Comparison of ENCODE assay signal across 8 mouse cellular contexts in the genomic region with DNA sequence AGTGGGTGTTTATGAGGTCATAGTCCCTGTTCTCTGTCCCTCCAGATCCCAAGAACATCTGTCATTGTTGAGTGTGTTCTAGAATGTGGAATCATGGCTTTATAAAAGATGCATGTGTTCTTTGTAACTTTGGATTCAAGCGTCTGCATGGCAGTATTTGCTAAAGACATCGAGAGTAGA. TPM values are rescaled to one million over a fixed set of nuclear protein-coding genes. Genes with fewer than 3 reads are reported as not detected.
A peak's percentile ranks its signal among the peaks of the same experiment; 100 is the strongest.
DNase-seq lines count a peak whose midpoint lies in the region; ATAC-seq and TF ChIP-seq lines count a peak whose summit lies in the region.

A gene (plus strand): TSS at position 81 of the 180 bp plus-strand sequence.

- no peak for DNase-seq in frontal cortex, adult 2 months (ENCODE audit: extremely low spot score in 1 of 2, low spot score in 1 of 2)
- DNase-seq in MEL (ENCODE audit: low read depth, low spot score) = no peak
- DNase-seq in spleen, adult 18-20 months = no peak
- DNase-seq in urinary bladder, adult 2 months (ENCODE audit: low spot score) = no peak
- DNase-seq in adrenal gland, adult 18-20 months (ENCODE audit: low spot score in 2 of 2) = no peak

- no peaks in the 10 kb centered on the region for H3K27me3 ChIP-seq in MEL (ENCODE audit: control insufficient read depth in 1 of 2, insufficient read depth in 2 of 2, low read length in 2 of 2)
- no peaks in the 10 kb centered on the region for H3K27me3 ChIP-seq in heart, embryonic 15.5 days
- no peaks in the 10 kb centered on the region for H3K27me3 ChIP-seq in liver, embryonic 15.5 days

- H3K36me3 ChIP-seq in MEL (ENCODE audit: control insufficient read depth in 1 of 2, insufficient read depth in 2 of 2, low read length in 2 of 2) = peaks cover 1 to 17% of the 10 kb centered on the region in 2 experiments; a peak in 2 of 4 replicates
- peaks cover 8% of the 10 kb centered on the region for H3K36me3 ChIP-seq in heart, embryonic 15.5 days
- H3K36me3 ChIP-seq in liver, embryonic 15.5 days (replicated peaks) = peaks cover 3% of the 10 kb centered on the region; the same call in 1 of the 2 replicates

- TF ChIP-seq RAD21 in MEL (IDR thresholded peaks at IDR 0.05; ENCODE audit: low read depth, low read length) = no peak

- ATAC-seq in frontal cortex, adult (ENCODE audit: low TSS enrichment) = peak; percentile 7
- no peak for ATAC-seq in heart, embryonic 15.5 days (replicated peaks; ENCODE audit: insufficient number of reproducible peaks, insufficient read depth, low FRiP score, low read depth)
- no peak for ATAC-seq in liver, embryonic 15.5 days (ENCODE audit: insufficient read depth)

- peak within 1 kb of the TSS; percentile 77 for H3K27ac ChIP-seq in MEL (ENCODE audit: control insufficient read depth, low read depth, low read length)
- H3K27ac ChIP-seq in heart, embryonic 15.5 days = peak within 1 kb of the TSS; percentile 72
- no peak within 1 kb of the TSS; the same call in 1 of the 2 replicates for H3K27ac ChIP-seq in liver, embryonic 15.5 days (replicated peaks)

- peaks cover 2 to 21% of the 10 kb centered on the region in 2 experiments; a peak in 3 of 4 replicates for H3K4me1 ChIP-seq in MEL (ENCODE audit: control insufficient read depth in 1 of 2, insufficient read depth in 2 of 2, low read length in 2 of 2)
- peaks cover 36% of the 10 kb centered on the region for H3K4me1 ChIP-seq in heart, embryonic 15.5 days (replicated peaks)
- peaks cover 24% of the 10 kb centered on the region for H3K4me1 ChIP-seq in liver, embryonic 15.5 days (replicated peaks)

- peak within 1 kb of the TSS; percentile 86 for H3K9ac ChIP-seq in MEL (ENCODE audit: control insufficient read depth, low read depth, low read length, poor library complexity, severe bottlenecking)
- H3K9ac ChIP-seq in heart, embryonic 15.5 days = peak within 1 kb of the TSS; percentile 72
- peak within 1 kb of the TSS; percentile 66 for H3K9ac ChIP-seq in liver, embryonic 15.5 days

- peaks cover 15% of the 10 kb centered on the region for H3K79me2 ChIP-seq in MEL (ENCODE audit: control insufficient read depth, insufficient read depth, low read length, poor library complexity)

- 46% methylated on average over 2 of the region's 2 CpGs for WGBS in heart, embryonic 15.5 days
- 37% methylated on average over 2 of the region's 2 CpGs for WGBS in liver, embryonic 15.5 days (ENCODE audit: insufficient replicate concordance)

- H3K4me3 ChIP-seq in MEL (ENCODE audit: control insufficient read depth in 1 of 2, insufficient read depth in 1 of 2, low read depth in 2 of 2, low read length in 2 of 2) = peak within 1 kb of the TSS; percentile 70 to 79
- peak within 1 kb of the TSS; percentile 66 for H3K4me3 ChIP-seq in heart, embryonic 15.5 days
- H3K4me3 ChIP-seq in liver, embryonic 15.5 days (replicated peaks) = peak within 1 kb of the TSS; percentile 74

- H3K4me2 ChIP-seq in heart, embryonic 15.5 days = peak within 1 kb of the TSS; percentile 73
- peak within 1 kb of the TSS; percentile 73 for H3K4me2 ChIP-seq in liver, embryonic 15.5 days

- TF ChIP-seq CTCF in MEL (IDR thresholded peaks at IDR 0.05 in 2 of 3, conservative IDR thresholded peaks at IDR 0.05 in 1 of 3; ENCODE audit: control insufficient read depth in 1 of 3, insufficient read depth in 1 of 3, low read depth in 2 of 3, low read length in 3 of 3, poor library complexity in 1 of 3, severe bottlenecking in 1 of 3) = no peak

- TF ChIP-seq POLR2A in MEL (IDR thresholded peaks at IDR 0.05; ENCODE audit: control insufficient read depth in 1 of 2, insufficient read depth in 1 of 2, low read depth in 1 of 2, low read length in 2 of 2, poor library complexity in 1 of 2) = no peak

- no peak for TF ChIP-seq EP300 in MEL (IDR thresholded peaks at IDR 0.05; ENCODE audit: low read depth in 1 of 2, low read length in 2 of 2)

- H3K9me3 ChIP-seq in MEL (replicated peaks; ENCODE audit: insufficient read depth, low read length) = no peaks in the 10 kb centered on the region
- no peaks in the 10 kb centered on the region for H3K9me3 ChIP-seq in heart, embryonic 15.5 days (replicated peaks)
- H3K9me3 ChIP-seq in liver, embryonic 15.5 days (replicated peaks) = no peaks in the 10 kb centered on the region

TF ChIP-seq in MEL, 35 proteins besides CTCF, POLR2A, EP300 and RAD21:
- TF ChIP-seq ELF1 (IDR thresholded peaks at IDR 0.05; ENCODE audit: low read depth, low read length) (no peak), MEF2A (IDR thresholded peaks at IDR 0.05; ENCODE audit: extremely low read depth, insufficient replicate concordance, low read depth, low read length, poor library complexity, severe bottlenecking) (no peak), GATA1 (IDR thresholded peaks at IDR 0.05; ENCODE audit: low read depth, low read length) (no peak), MYB (IDR thresholded peaks at IDR 0.05; ENCODE audit: low read depth, low read length) (no peak), SIN3A (IDR thresholded peaks at IDR 0.05; ENCODE audit: low read length) (no peak), POLR2AphosphoS5 (IDR thresholded peaks at IDR 0.05; ENCODE audit: borderline replicate concordance, low read depth, low read length) (no peak), MAX (IDR thresholded peaks at IDR 0.05; ENCODE audit: low read length) (no peak), GABPA (IDR thresholded peaks at IDR 0.05; ENCODE audit: low read depth, low read length) (no peak), MAFK (IDR thresholded peaks at IDR 0.05; ENCODE audit: borderline replicate concordance, low read depth, low read length) (no peak), CHD1 (IDR thresholded peaks at IDR 0.05; ENCODE audit: low read depth, low read length) (no peak), ZC3H11A (IDR thresholded peaks at IDR 0.05; ENCODE audit: low read depth, low read length) (no peak), KAT2A (conservative IDR thresholded peaks at IDR 0.05; ENCODE audit: low read depth, low read length) (no peak), ETS1 (IDR thresholded peaks at IDR 0.05; ENCODE audit: low read depth, low read length) (no peak), ZMIZ1 (IDR thresholded peaks at IDR 0.05; ENCODE audit: low read depth, low read length) (no peak), UBTF (IDR thresholded peaks at IDR 0.05; ENCODE audit: borderline replicate concordance, insufficient read depth, low read depth, low read length) (no peak), TAL1 (IDR thresholded peaks at IDR 0.05; ENCODE audit: low read length) (no peak)

RNA-seq across cellular contexts. Expression of the gene that starts here (rescaled TPM):
- 0.02 and 0.04 TPM in 2 replicates for polyA plus RNA-seq in frontal cortex, adult 2 months (2012; rRNA removed)
- total RNA-seq in MEL (2012; rRNA removed) = not detected in 2 replicates
- polyA plus RNA-seq in MEL (2012; ENCODE audit: insufficient read depth in 1 of 2, insufficient read length in 2 of 2, low read depth in 1 of 2, low replicate concordance in 2 of 2, missing spikeins in 1 of 2) = not detected
- 0.32 and 0.48 TPM in 2 replicates for polyA plus RNA-seq in heart, embryonic 15.5 days (2015; fragmentation: Nextera tagmentation; extraction: Ambion mirVana)
- 0.02 TPM in 1 of 2 replicates, not detected in the other for polyA plus RNA-seq in liver, embryonic 15.5 days (2015; fragmentation: Nextera tagmentation; extraction: Ambion mirVana)
- polyA plus RNA-seq in urinary bladder, adult 2 months (2012; rRNA removed) = 0.21 and 0.26 TPM in 2 replicates
- under 1 TPM in 1 of 2 experiments, not detected in 1; 0.10 TPM for total RNA-seq in adrenal gland, adult 18-20 months (2021)
